Mouse (Mus musculus) forebrain, embryonic 15.5 days (tissue): ENCODE measurements around the gene Gm7247. TPM values are rescaled to one million over a fixed set of nuclear protein-coding genes. Genes with fewer than 3 reads are reported as not detected.
"Not testable (repeated sequence)": the region's sequence is repeated elsewhere in the genome, so short reads cannot be mapped to it uniquely, and the experiment has no call there.

ENCODE experiments used
- ATAC-seq: fragments of 200-750 bp; cut with Nextera tagmentation; replicated peaks from 2 replicates; pipeline ENCODE4 v1.8.0; 2017; ENCODE audit warnings: mild to moderate bottlenecking, moderate TSS enrichment, moderate library complexity
- H3K27ac ChIP-seq: fragments of 300-500 bp; sonication (generic); replicated peaks from 2 replicates; pipeline ENCODE4 v1.5.1; 2015; ENCODE audit warnings: mild to moderate bottlenecking, inconsistent platforms
- H3K27me3 ChIP-seq: fragments of 300-500 bp; sonication (generic); 2 replicates; pipeline ENCODE4 v1.6.1; 2015; ENCODE audit warnings: inconsistent platforms
- H3K36me3 ChIP-seq: fragments of 300-500 bp; sonication (generic); 2 replicates; pipeline ENCODE4 v1.6.1; 2015; ENCODE audit warnings: mild to moderate bottlenecking, inconsistent platforms
- H3K4me1 ChIP-seq: fragments of 300-500 bp; sonication (generic); 2 replicates; pipeline ENCODE4 v1.6.1; 2015; ENCODE audit warnings: inconsistent platforms
- H3K4me2 ChIP-seq: fragments of 300-500 bp; sonication (generic); replicated peaks from 2 replicates; pipeline ENCODE4 v1.6.1; 2015; ENCODE audit warnings: mild to moderate bottlenecking, inconsistent platforms
- H3K4me3 ChIP-seq: fragments of 300-500 bp; sonication (generic); 2 replicates; pipeline ENCODE4 v1.5.1; 2015; ENCODE audit warnings: mild to moderate bottlenecking, inconsistent platforms
- H3K9ac ChIP-seq: fragments of 300-500 bp; sonication (generic); replicated peaks from 2 replicates; pipeline ENCODE4 v1.6.1; 2015; ENCODE audit warnings: mild to moderate bottlenecking, inconsistent platforms
- H3K9me3 ChIP-seq: fragments of 300-500 bp; sonication (generic); 2 replicates; pipeline ENCODE4 v1.6.1; 2016; ENCODE audit warnings: inconsistent platforms
- WGBS: fragments of 180-500 bp; shearing (Covaris S2); methylation state at CpG from one replicate; pipeline ENCODE4 v1.1.7; 2015; ENCODE audit warnings: mixed read lengths; 5-methylcytosine and 5-hydroxymethylcytosine counted together
- polyA plus RNA-seq: library from polyadenylated mRNA; unstranded; fragments of >200 nt; fragmentation: Nextera tagmentation; extraction: Ambion mirVana; gene quantifications from 2 replicates; pipeline ENCODE4 v1.2.1, GENCODE M21; 2015

Gm7247 gene
- polyA plus RNA-seq: not detected in 2 replicates

GRCm38 (mm10) chr14:51361456-51361855 is at the start of gene Gm7247:
Gene Gm7247, plus strand, starts transcription at chr14:51361756.
- Histone ChIP-seq H3K27ac (no peak within 1 kb of the TSS), H3K9ac (no peak within 1 kb of the TSS), H3K4me2 (no peak within 1 kb of the TSS), H3K27me3 (no peaks in the 10 kb centered on the region), H3K4me3 (no peak within 1 kb of the TSS), H3K36me3 (no peaks in the 10 kb centered on the region), H3K4me1 (no peaks in the 10 kb centered on the region), H3K9me3 (no peaks in the 10 kb centered on the region)
- 86% methylated on average over 1 of the region's 1 CpGs for WGBS
- no peak for ATAC-seq

- ATAC-seq: no peak
- Histone ChIP-seq H3K36me3 (no peaks in the 10 kb centered on the region), H3K27me3 (no peaks in the 10 kb centered on the region), H3K9me3 (no peaks in the 10 kb centered on the region), H3K4me1 (no peaks in the 10 kb centered on the region), H3K27ac (no peak overlapping the region), H3K4me2 (no peak overlapping the region), H3K9ac (no peak overlapping the region), H3K4me3 (no peak overlapping the region)
- WGBS: 40% methylated on average over 1 of the region's 1 CpGs
These were observed 37.6 kb upstream of the Gm7247 start for GRCm38 (mm10) chr14:51324001-51324400.

- Histone ChIP-seq H3K9me3 (no peaks in the 10 kb centered on the region), H3K4me3 (no peak overlapping the region), H3K9ac (no peak overlapping the region), H3K27me3 (no peaks in the 10 kb centered on the region), H3K4me1 (no peaks in the 10 kb centered on the region), H3K27ac (no peak overlapping the region), H3K36me3 (no peaks in the 10 kb centered on the region), H3K4me2 (no peak overlapping the region)
- ATAC-seq: no peak
These were observed 15.5 kb upstream of the Gm7247 start for GRCm38 (mm10) chr14:51346027-51346426.

GRCm38 (mm10) chr14:51358111-51358982 is 3.2 kb upstream of the Gm7247 start:
- Histone ChIP-seq H3K36me3 (no peaks in the 10 kb centered on the region), H3K4me3 (peak overlapping the region; percentile 56), H3K27ac (no peak overlapping the region), H3K9ac (peak overlapping the region; percentile 55), H3K9me3 (no peaks in the 10 kb centered on the region), H3K4me2 (peak overlapping the region; percentile 82), H3K27me3 (no peaks in the 10 kb centered on the region), H3K4me1 (no peaks in the 10 kb centered on the region)
- ATAC-seq: peak; percentile 94
- 4% methylated on average over 74 of the region's 75 CpGs for WGBS

- Histone ChIP-seq H3K4me3 (no peak overlapping the region), H3K27ac (no peak overlapping the region), H3K9me3 (peaks cover 3% of the 10 kb centered on the region; the same call in 1 of the 2 replicates), H3K36me3 (no peaks in the 10 kb centered on the region), H3K27me3 (no peaks in the 10 kb centered on the region), H3K4me2 (no peak overlapping the region), H3K9ac (no peak overlapping the region), H3K4me1 (no peaks in the 10 kb centered on the region)
- WGBS: 95% methylated on average over 20 of the region's 20 CpGs
- no peak for ATAC-seq
These were observed 21.2 kb downstream of the Gm7247 start for GRCm38 (mm10) chr14:51382805-51383204.

GRCm38 (mm10) chr14:51384351-51384750 is 22.8 kb downstream of the Gm7247 start:
- no peak; the same call in 1 of the 2 replicates for ATAC-seq
- no peaks in the 10 kb centered on the region for H3K27me3 ChIP-seq
- H3K9me3 ChIP-seq: peaks cover 3% of the 10 kb centered on the region; the same call in 1 of the 2 replicates
- no peak overlapping the region for H3K4me2 ChIP-seq
- H3K9ac ChIP-seq: no peak overlapping the region
- WGBS: 94% methylated on average over 10 of the region's 10 CpGs
- H3K4me3 ChIP-seq: no peak overlapping the region
- H3K36me3 ChIP-seq: no peaks in the 10 kb centered on the region
- no peak overlapping the region for H3K27ac ChIP-seq
- no peaks in the 10 kb centered on the region for H3K4me1 ChIP-seq

- H3K9ac ChIP-seq: no peak overlapping the region
- no peaks in the 10 kb centered on the region for H3K36me3 ChIP-seq
- no peak overlapping the region for H3K27ac ChIP-seq
- H3K4me2 ChIP-seq: no peak overlapping the region
- 56% methylated on average over 4 of the region's 4 CpGs for WGBS
- ATAC-seq: peak; percentile 82
- no peaks in the 10 kb centered on the region for H3K4me1 ChIP-seq
- no peaks in the 10 kb centered on the region for H3K27me3 ChIP-seq
- H3K4me3 ChIP-seq: no peak overlapping the region
- peaks cover 3% of the 10 kb centered on the region; the same call in 1 of the 2 replicates for H3K9me3 ChIP-seq
These were observed 24.2 kb downstream of the Gm7247 start for GRCm38 (mm10) chr14:51385741-51386140.

- no peak overlapping the region for H3K9ac ChIP-seq
- ATAC-seq: no peak
- H3K9me3 ChIP-seq: peaks cover 3% of the 10 kb centered on the region; the same call in 1 of the 2 replicates
- no peaks in the 10 kb centered on the region for H3K36me3 ChIP-seq
- H3K4me1 ChIP-seq: no peaks in the 10 kb centered on the region
- H3K27ac ChIP-seq: no peak overlapping the region
- no peak overlapping the region for H3K4me3 ChIP-seq
- 96% methylated on average over 8 of the region's 8 CpGs for whole genome bisulfite sequencing
- no peaks in the 10 kb centered on the region for H3K27me3 ChIP-seq
- H3K4me2 ChIP-seq: no peak overlapping the region
These were observed 26.2 kb downstream of the Gm7247 start for GRCm38 (mm10) chr14:51387768-51388167.

- no peaks in the 10 kb centered on the region for H3K4me1 ChIP-seq
- no peak overlapping the region for H3K27ac ChIP-seq
- H3K4me2 ChIP-seq: no peak overlapping the region
- ATAC-seq: no peak
- no peak overlapping the region for H3K4me3 ChIP-seq
- WGBS: 96% methylated on average over 9 of the region's 9 CpGs
- no peaks in the 10 kb centered on the region for H3K27me3 ChIP-seq
- peaks cover under 1% of the 10 kb centered on the region; the same call in 1 of the 2 replicates for H3K9me3 ChIP-seq
- no peak overlapping the region for H3K9ac ChIP-seq
- no peaks in the 10 kb centered on the region for H3K36me3 ChIP-seq
These were observed 26.7 kb downstream of the Gm7247 start for GRCm38 (mm10) chr14:51388222-51388621.

- Histone ChIP-seq H3K36me3 (no peaks in the 10 kb centered on the region), H3K27ac (no peak within 1 kb of the TSS), H3K4me3 (no peak within 1 kb of the TSS), H3K9ac (no peak within 1 kb of the TSS), H3K4me2 (no peak within 1 kb of the TSS), H3K9me3 (no peaks in the 10 kb centered on the region), H3K4me1 (no peaks in the 10 kb centered on the region), H3K27me3 (no peaks in the 10 kb centered on the region)
- WGBS: 89% methylated on average over 1 of the region's 1 CpGs
- ATAC-seq: no peak
These were observed 49.0 kb downstream of the Gm7247 start, which contains the start of gene Vmn2r88 for GRCm38 (mm10) chr14:51410520-51410919. Gene Vmn2r88, plus strand, starts transcription at chr14:51410820.

GRCm38 (mm10) chr14:51423885-51424284 is 62.3 kb downstream of the Gm7247 start:
- Histone ChIP-seq H3K4me2 (no peak overlapping the region), H3K27ac (no peak overlapping the region), H3K9ac (no peak overlapping the region), H3K4me1 (no peaks in the 10 kb centered on the region), H3K27me3 (no peaks in the 10 kb centered on the region), H3K9me3 (no peaks in the 10 kb centered on the region), H3K36me3 (no peaks in the 10 kb centered on the region), H3K4me3 (no peak overlapping the region)
- WGBS: 75% methylated on average over 2 of the region's 2 CpGs
- no peak for ATAC-seq

GRCm38 (mm10) chr14:51430138-51430537 is 68.6 kb downstream of the Gm7247 start:
- H3K4me2 ChIP-seq, ATAC-seq: not testable (repeated sequence)

More at GRCm38 (mm10) chr14:51430138-51430537, 68.6 kb downstream of the Gm7247 start:
- not testable (repeated sequence) for H3K36me3 ChIP-seq, H3K9me3 ChIP-seq, H3K4me1 ChIP-seq, H3K4me3 ChIP-seq, H3K27me3 ChIP-seq, H3K9ac ChIP-seq, H3K27ac ChIP-seq
